Mouse (Mus musculus) midbrain, embryonic 16.5 days (tissue): ENCODE measurements at regions not wholly inside any gene's neighbourhood (a gene's known extent, or its start where the extent isn't known, plus 50 kb on each side); places are given as distances from the start of the nearest gene placed in this dataset.

Source experiments
- ATAC-seq: fragments of 200-750 bp; cut with Nextera tagmentation; 2 replicates; pipeline ENCODE4 v1.8.0; 2017; ENCODE audit warnings: moderate TSS enrichment
- H3K27ac ChIP-seq: fragments of 300-500 bp; sonication (generic); 2 replicates; pipeline ENCODE4 v1.5.1; 2014; ENCODE audit warnings: mild to moderate bottlenecking, low read length, mixed read lengths
- H3K27me3 ChIP-seq: fragments of 300-500 bp; sonication (generic); 2 replicates; pipeline ENCODE4 v1.6.1; 2014; ENCODE audit warnings: low read depth, low read length, mixed read lengths; ENCODE audit not compliant: control insufficient read depth, insufficient read depth
- H3K36me3 ChIP-seq: fragments of 300-500 bp; sonication (generic); 2 replicates; pipeline ENCODE4 v1.6.1; 2014; ENCODE audit warnings: mild to moderate bottlenecking, low read length, moderate library complexity, mixed read lengths; ENCODE audit not compliant: control insufficient read depth, insufficient read depth
- H3K4me1 ChIP-seq: fragments of 300-500 bp; sonication (generic); 2 replicates; pipeline ENCODE4 v1.6.1; 2014; ENCODE audit warnings: mild to moderate bottlenecking, low read length, mixed read lengths; ENCODE audit not compliant: control insufficient read depth, insufficient read depth
- H3K4me2 ChIP-seq: fragments of 300-500 bp; sonication (generic); 2 replicates; pipeline ENCODE4 v1.6.1; 2014; ENCODE audit warnings: mild to moderate bottlenecking, low read length, mixed read lengths
- H3K4me3 ChIP-seq: fragments of 300-500 bp; sonication (generic); 2 replicates; pipeline ENCODE4 v1.5.1; 2014; ENCODE audit warnings: low read depth, mild to moderate bottlenecking, low read length, moderate library complexity, mixed read lengths
- H3K9ac ChIP-seq: fragments of 300-500 bp; sonication (generic); 2 replicates; pipeline ENCODE4 v1.6.1; 2014; ENCODE audit warnings: low read depth, low read length, mixed read lengths
- H3K9me3 ChIP-seq: fragments of 300-500 bp; sonication (generic); replicated peaks from 2 replicates; pipeline ENCODE4 v1.6.1; 2014; ENCODE audit warnings: mild to moderate bottlenecking, low read length, mixed read lengths; ENCODE audit not compliant: control insufficient read depth, poor library complexity, severe bottlenecking
- WGBS: fragments of 180-500 bp; shearing (Covaris S2); extraction: QIAGEN DNeasy Blood & Tissue Kit; methylation state at CpG from one replicate; pipeline ENCODE4 v1.1.7; 2014; 5-methylcytosine and 5-hydroxymethylcytosine counted together

DNA sequence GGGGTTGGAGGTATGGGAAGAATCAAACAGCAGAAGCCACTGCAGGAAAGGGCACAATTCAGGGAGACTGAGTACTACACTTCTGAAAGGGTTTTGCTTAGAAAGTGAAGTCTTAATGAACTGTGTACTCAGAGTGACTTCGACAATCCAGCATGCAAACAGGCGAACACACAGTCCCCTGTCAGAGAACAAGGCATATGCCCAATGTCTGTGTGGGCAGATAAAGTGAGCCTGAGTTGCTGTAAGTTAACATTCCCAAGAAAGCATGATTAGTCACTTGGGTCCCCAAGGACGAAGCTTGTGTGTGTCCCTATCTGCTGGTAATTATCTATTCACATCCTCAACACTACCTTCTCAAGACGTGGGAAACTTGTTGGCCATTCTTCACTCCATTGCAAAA, 115.2 kb upstream of the Nav3 start:
- no peaks in the 10 kb centered on the region for H3K36me3 ChIP-seq
- no peaks in the 10 kb centered on the region for H3K27me3 ChIP-seq
- no peaks in the 10 kb centered on the region for H3K4me1 ChIP-seq
- no peak overlapping the region for H3K9ac ChIP-seq
- 88% methylated on average over 4 of the region's 4 CpGs for WGBS
- no peak overlapping the region for H3K4me3 ChIP-seq
- H3K4me2 ChIP-seq = no peak overlapping the region
- no peaks in the 10 kb centered on the region; the same call in 1 of the 2 replicates for H3K9me3 ChIP-seq
- ATAC-seq = no peak
- no peak overlapping the region for H3K27ac ChIP-seq

GRCm38 (mm10) chr10:110573530-110573929, 117.5 kb upstream of the Nav3 start:
- ATAC-seq = no peak

DNA sequence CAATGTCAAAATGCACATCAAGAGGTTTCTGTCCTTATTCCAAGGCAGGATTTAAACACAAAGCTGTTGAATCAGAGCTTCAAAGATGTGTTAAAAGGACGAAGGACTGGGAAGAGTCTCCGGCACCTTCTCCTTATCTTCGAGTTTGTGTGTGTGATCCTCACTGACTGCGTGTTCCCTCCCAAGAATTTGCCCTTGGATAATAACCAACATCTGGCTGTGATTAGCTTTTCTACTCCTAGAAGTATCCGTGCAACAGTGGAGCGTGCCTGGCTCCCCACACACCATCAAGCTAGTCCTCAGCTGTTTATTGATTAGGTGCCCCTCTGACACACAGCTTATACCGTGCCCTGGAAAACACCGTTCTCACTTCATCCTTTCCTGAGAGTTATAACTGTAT, 130.0 kb upstream of the Nav3 start:
- Histone ChIP-seq H3K36me3 (no peaks in the 10 kb centered on the region), H3K4me2 (no peak overlapping the region), H3K4me3 (no peak overlapping the region), H3K4me1 (no peaks in the 10 kb centered on the region), H3K27ac (no peak overlapping the region), H3K27me3 (no peaks in the 10 kb centered on the region), H3K9me3 (no peaks in the 10 kb centered on the region), H3K9ac (no peak overlapping the region)
- 86% methylated on average over 8 of the region's 8 CpGs for whole genome bisulfite sequencing
- ATAC-seq = no peak

More at GRCm38 (mm10) chr10:110573530-110573929, 117.5 kb upstream of the Nav3 start:
- H3K9ac ChIP-seq = no peak overlapping the region
- H3K4me2 ChIP-seq = no peak overlapping the region
- no peaks in the 10 kb centered on the region; the same call in 1 of the 2 replicates for H3K9me3 ChIP-seq
- no peak overlapping the region for H3K4me3 ChIP-seq
- no peaks in the 10 kb centered on the region for H3K27me3 ChIP-seq
- H3K36me3 ChIP-seq = no peaks in the 10 kb centered on the region
- no peak overlapping the region for H3K27ac ChIP-seq
- no peaks in the 10 kb centered on the region for H3K4me1 ChIP-seq
- 72% methylated on average over 7 of the region's 7 CpGs for WGBS

GRCm38 (mm10) chr10:110586507-110586906, 130.5 kb upstream of the Nav3 start:
- no peak for ATAC-seq
- H3K9me3 ChIP-seq = no peaks in the 10 kb centered on the region
- no peaks in the 10 kb centered on the region for H3K27me3 ChIP-seq
- no peak overlapping the region for H3K4me2 ChIP-seq
- H3K27ac ChIP-seq = no peak overlapping the region
- H3K9ac ChIP-seq = no peak overlapping the region
- H3K36me3 ChIP-seq = no peaks in the 10 kb centered on the region
- WGBS = 73% methylated on average over 6 of the region's 6 CpGs
- H3K4me1 ChIP-seq = no peaks in the 10 kb centered on the region
- no peak overlapping the region for H3K4me3 ChIP-seq

DNA sequence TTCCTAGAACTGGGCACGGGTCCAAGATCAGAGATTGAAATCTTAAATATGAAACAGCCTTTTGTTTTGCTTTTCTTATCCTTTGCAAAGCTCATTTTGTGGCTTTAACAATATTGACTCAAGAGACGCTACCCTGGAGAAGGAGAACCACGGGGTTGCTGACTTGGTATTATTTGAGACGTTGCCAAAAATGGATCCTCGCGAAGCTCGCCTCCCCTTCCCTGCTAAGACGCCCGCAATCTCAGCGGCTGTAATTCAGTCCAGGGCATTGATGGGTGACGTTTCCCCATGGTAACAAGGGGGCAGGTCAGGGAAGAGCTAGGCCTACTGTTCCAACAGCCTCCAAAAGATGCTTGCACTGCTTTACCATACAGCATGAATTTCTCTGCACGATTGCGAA, 131.5 kb upstream of the Nav3 start:
- H3K27me3 ChIP-seq = no peaks in the 10 kb centered on the region
- no peak overlapping the region for H3K4me3 ChIP-seq
- no peaks in the 10 kb centered on the region for H3K9me3 ChIP-seq
- 63% methylated on average over 13 of the region's 13 CpGs for WGBS
- no peak overlapping the region for H3K4me2 ChIP-seq
- no peaks in the 10 kb centered on the region for H3K36me3 ChIP-seq
- no peak for ATAC-seq
- no peak overlapping the region for H3K27ac ChIP-seq
- H3K9ac ChIP-seq = no peak overlapping the region
- no peaks in the 10 kb centered on the region for H3K4me1 ChIP-seq

DNA sequence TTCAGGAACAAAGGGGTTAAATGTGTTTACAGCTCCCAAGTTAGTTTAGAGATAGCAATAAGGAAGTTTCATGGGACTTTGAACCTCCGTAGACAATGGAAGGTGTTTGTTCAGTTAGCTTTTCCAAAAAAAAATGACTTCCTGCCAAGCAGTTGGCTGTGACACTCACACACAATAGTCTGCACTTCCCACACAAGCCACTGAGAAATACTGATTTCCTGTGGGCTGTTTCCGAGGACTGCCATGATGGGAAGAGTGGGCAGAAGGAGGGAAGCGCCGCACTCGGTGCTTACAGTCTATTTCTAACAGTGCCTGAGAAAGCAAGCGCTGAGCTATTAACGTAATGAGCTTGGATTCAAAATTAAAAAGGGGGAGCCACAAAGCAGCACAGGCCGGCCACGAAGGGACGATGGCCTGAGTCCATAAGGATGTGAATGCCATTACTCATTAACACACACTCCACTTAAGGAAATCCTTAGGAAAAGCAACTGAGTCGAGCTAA, 144.4 kb upstream of the Nav3 start:
- H3K4me1 ChIP-seq = no peaks in the 10 kb centered on the region
- no peak overlapping the region for H3K4me2 ChIP-seq
- H3K27me3 ChIP-seq = no peaks in the 10 kb centered on the region
- H3K36me3 ChIP-seq = no peaks in the 10 kb centered on the region
- H3K9me3 ChIP-seq = no peaks in the 10 kb centered on the region
- WGBS = 84% methylated on average over 11 of the region's 11 CpGs
- H3K4me3 ChIP-seq = no peak overlapping the region
- no peak overlapping the region for H3K9ac ChIP-seq
- no peak for ATAC-seq
- no peak overlapping the region for H3K27ac ChIP-seq

DNA sequence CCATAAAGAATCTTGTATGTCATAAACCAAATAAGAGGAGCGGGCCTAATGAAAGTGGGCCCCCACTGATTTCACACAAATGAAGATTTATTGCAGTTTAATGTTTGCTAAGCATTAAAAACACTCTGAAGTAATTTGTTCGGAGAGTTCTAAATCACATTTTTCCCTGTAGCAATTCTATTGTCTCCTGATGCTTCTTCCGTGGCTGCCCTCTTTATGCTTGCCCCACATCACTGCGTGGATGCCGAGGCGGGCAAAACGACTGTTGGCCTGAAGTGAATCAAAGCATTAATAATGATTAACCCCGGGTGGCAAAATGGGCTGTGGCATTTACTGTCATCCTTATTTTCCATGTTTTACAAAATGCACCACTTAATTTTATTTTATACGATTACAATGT, 134.9 kb upstream of the E2f7 start:
- WGBS = 55% methylated on average over 9 of the region's 9 CpGs

GRCm38 (mm10) chr10:110617004-110617403, 128.2 kb upstream of the E2f7 start:
- no peak for ATAC-seq
- H3K4me3 ChIP-seq = no peak overlapping the region
- 34% methylated on average over 1 of the region's 1 CpGs for WGBS

More for the DNA sequence above, 134.9 kb upstream of the E2f7 start:
- Histone ChIP-seq H3K36me3 (no peaks in the 10 kb centered on the region), H3K4me3 (no peak overlapping the region), H3K9ac (no peak overlapping the region), H3K27me3 (no peaks in the 10 kb centered on the region), H3K4me1 (0 out of 2 replicates have a peak, but pooled peaks cover 2% of the 10 kb centered on the region), H3K4me2 (no peak overlapping the region), H3K9me3 (no peaks in the 10 kb centered on the region), H3K27ac (no peak overlapping the region)
- no peak for ATAC-seq

GRCm38 (mm10) chr10:110619193-110619592, 126.0 kb upstream of the E2f7 start:
- Histone ChIP-seq H3K4me1 (no peaks in the 10 kb centered on the region), H3K9me3 (no peaks in the 10 kb centered on the region), H3K36me3 (no peaks in the 10 kb centered on the region), H3K27me3 (no peaks in the 10 kb centered on the region), H3K9ac (no peak overlapping the region), H3K4me2 (no peak overlapping the region), H3K4me3 (no peak overlapping the region), H3K27ac (no peak overlapping the region)
- WGBS = 87% methylated on average over 7 of the region's 7 CpGs
- no peak for ATAC-seq

More at GRCm38 (mm10) chr10:110617004-110617403, 128.2 kb upstream of the E2f7 start:
- Histone ChIP-seq H3K9ac (no peak overlapping the region), H3K4me2 (no peak overlapping the region), H3K9me3 (no peaks in the 10 kb centered on the region), H3K27me3 (no peaks in the 10 kb centered on the region), H3K36me3 (no peaks in the 10 kb centered on the region), H3K4me1 (no peaks in the 10 kb centered on the region), H3K27ac (no peak overlapping the region)
